Mouse (Mus musculus) gastrocnemius, adult 18-20 months (tissue): ENCODE results near the gene Myo1e. TPM values are rescaled to one million over a fixed set of nuclear protein-coding genes. Genes with fewer than 3 reads are reported as not detected.

ENCODE experiments used
- DNase-seq: peaks from one replicate; pipeline ENCODE4 v3.0.0; 2021; ENCODE audit warnings: low spot score
- microRNA-seq: library from miRNA; unstranded; fragments of <30 nt; microRNA quantifications from one replicate; pipeline ENCODE4 v1.2.0, GENCODE M21; 2021
- total RNA-seq, 2 experiments: library from RNA; stranded (reverse); gene quantifications; 2 replicates each; pipeline ENCODE4 v1.2.3; 2021

The Myo1e gene
- total RNA-seq, 2 experiments from 2014 or later, result 6.8 to 8.7 TPM

GRCm38 (mm10) chr9:70408791-70409190, 201.6 kb downstream of the Myo1e start:
- peak; percentile 23 for DNase-seq

GRCm38 (mm10) chr9:70409743-70410142, 202.6 kb downstream of the Myo1e start:
- no peak for DNase-seq

GRCm38 (mm10) chr9:70410668-70411067, 203.5 kb downstream of the Myo1e start:
- no peak for DNase-seq

DNA sequence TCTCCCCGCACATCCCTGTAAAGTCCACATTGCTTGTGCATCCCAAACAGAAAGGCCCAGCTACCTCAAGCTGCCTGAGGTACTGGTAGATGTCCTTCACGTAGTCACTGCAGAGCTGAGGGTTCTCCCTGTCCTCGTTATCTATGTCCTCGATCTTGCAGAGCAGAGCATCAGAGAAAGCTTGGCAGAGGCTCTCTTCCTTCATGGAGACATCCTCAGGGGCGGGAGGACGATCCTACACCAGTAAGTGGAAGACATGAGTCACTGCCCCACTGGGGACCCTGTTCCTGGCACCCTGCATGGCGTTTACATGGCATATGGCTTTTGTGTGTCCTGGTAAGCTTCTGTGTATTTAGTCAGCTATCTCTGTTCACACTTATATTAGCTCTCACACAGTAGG, 205.9 kb downstream of the Myo1e start:
- DNase-seq, result no peak

DNA sequence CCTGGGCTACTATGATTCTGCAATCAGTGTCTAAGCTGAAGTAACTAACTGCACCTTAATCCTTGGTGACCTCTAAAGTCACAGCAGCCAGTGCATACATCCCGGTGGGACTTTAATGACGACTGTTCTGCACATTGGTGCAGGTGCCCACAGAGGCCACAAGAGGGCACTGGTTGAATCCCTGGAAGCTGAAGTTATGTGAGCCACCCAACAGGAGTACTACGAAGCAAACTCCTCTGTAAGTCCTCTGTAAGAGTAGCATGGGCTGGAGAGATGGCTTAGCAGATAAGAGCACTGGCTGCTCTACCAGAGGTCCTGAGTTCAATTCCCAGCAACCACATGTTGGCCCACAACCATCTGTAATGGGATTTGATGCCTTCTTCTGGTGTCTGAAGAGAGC, 209.3 kb downstream of the Myo1e start:
- DNase-seq, result no peak

- peak; percentile 83 for DNase-seq
Measured at GRCm38 (mm10) chr9:70421257-70422056, 214.3 kb downstream of the Myo1e start, which contains the start of gene Ccnb2. Ccnb2 (minus strand) TSS chr9:70421547.

DNA sequence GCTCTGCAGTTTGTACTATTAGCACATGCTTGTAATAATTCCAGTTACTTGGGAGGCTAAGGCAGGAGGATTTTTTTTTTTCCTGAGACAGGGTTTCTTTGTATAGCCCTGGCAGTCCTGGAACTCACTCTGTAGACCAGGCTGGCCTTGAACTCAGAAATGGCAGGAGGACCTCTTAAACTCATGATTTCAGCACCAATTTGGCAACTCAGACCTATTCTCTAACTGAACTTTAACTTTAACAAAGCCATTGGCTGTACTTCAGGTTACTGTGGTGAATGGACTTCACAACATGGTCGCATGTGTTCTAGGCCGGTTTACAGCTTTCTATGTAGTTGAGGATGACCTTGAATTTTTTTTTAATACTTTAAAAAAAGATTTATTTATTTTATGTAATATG, 215.5 kb downstream of the Myo1e start:
- no peak for DNase-seq

DNA sequence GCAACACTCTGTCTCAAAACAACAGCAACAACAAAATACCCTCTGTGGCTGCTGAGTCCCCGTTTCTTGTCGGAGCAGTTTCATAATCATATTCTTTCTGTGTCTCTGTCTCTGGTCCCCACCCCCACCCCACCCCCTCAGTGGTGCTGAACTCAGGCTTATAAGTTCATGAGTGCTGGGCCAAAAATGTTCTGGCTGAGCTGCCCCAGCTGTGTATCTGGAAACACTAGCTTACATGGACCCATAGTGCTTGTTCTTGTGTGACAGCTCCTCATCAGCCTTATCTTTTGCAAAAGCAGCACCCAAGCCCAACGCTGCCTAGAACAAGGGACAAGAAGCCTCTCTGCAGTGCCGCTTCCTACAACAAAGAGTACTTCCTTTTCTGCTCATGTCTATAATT, 232.8 kb downstream of the Myo1e start:
- DNase-seq, result no peak

- DNase-seq, result no peak
Measured at GRCm38 (mm10) chr9:70449072-70449471, 241.9 kb downstream of the Myo1e start.

Small RNA genes within 50 kb of the gene (microRNA-seq; reads per million reads assigned to microRNA genes)
- gene Mir5626, result 1.0 reads per million

Other genes starting within 250 kb of the Myo1e start
- gene Bnip2, start 217.9 kb upstream of the Myo1e start, total RNA-seq, result 10 to 100 TPM; 84.2 to 89.2 TPM
- 10 to 100 TPM; 58.5 to 64.6 TPM for gene Gtf2a2, start 194.8 kb upstream of the Myo1e start, total RNA-seq
- gene Gcnt3, start 169.3 kb upstream of the Myo1e start, total RNA-seq, result not detected
- gene Fam81a, start 64.8 kb upstream of the Myo1e start, total RNA-seq, result 1 to 10 TPM in 1 of 2 experiments, under 1 TPM in 1; 0.71 to 1.5 TPM
- under 1 TPM in 1 of 2 experiments, not detected in 1; 0.14 TPM for gene Ccnb2, start 214.2 kb downstream of the Myo1e start, total RNA-seq